Mouse (Mus musculus): ENCODE results near the gene Dnah12. TPM values are rescaled to one million over a fixed set of nuclear protein-coding genes. Genes with fewer than 3 reads are reported as not detected.

Dnah12 gene
- polyA plus RNA-seq, 1 experiment from 2014 or later: 0.07 TPM

- Histone ChIP-seq H3K27ac (ENCODE audit: low read length) (no peak overlapping the region), H3K9ac (ENCODE audit: low read depth, low read length) (no peak overlapping the region), H3K4me3 (ENCODE audit: low read length) (no peak overlapping the region), H3K4me2 (ENCODE audit: low read depth, low read length) (no peak overlapping the region), H3K27me3 (replicated peaks; ENCODE audit: control insufficient read depth, insufficient read depth, low read length) (no peaks in the 10 kb centered on the region), H3K4me1 (ENCODE audit: control insufficient read depth, insufficient read depth, low read length) (no peaks in the 10 kb centered on the region), H3K36me3 (ENCODE audit: control insufficient read depth, insufficient read depth, low read length) (peaks cover 3% of the 10 kb centered on the region; the same call in 1 of the 2 replicates), H3K9me3 (ENCODE audit: control insufficient read depth, low read length) (no peaks in the 10 kb centered on the region)
- 93% methylated on average over 3 of the region's 3 CpGs for WGBS
- ATAC-seq: no peak
Measured at GRCm38 (mm10) chr14:26919310-26919709, 226.2 kb downstream of the Dnah12 start.

DNA sequence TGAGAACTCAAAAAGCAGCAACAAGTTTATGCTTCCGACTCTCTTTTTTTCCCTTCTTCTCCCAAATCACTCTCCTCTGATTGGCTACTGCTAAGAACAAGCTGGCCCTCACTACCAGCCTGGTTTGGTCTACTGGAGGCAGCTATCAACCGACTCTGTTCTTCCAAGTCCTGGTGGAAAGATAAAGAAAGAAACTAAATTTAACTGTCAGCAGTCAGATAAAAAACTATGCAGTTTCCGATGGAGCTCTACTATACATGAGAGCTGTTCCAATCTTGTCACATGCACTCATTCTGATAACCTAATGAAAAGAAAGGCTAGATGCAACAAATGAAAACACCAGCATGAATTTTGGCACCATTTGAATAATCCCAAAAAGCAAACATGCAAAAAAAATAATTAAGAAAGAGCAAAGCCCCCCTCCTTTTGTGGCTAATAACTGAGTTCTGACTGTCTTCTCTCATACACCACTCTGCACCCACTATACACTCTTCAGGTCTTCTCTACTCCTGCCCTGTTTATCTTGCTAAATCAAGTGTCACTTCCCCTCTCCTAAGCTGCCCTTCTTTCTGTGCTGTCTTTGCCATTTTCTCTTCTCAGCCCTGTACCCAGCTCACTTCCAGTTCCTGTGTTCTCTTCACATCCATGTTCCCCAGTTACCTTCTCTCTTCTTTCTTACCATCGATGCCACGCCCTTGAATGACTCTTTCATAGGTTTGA is 230.8 kb downstream of the Dnah12 start:
- 93% methylated on average over 5 of the region's 5 CpGs for WGBS
- no peaks in the 10 kb centered on the region for H3K9me3 ChIP-seq (ENCODE audit: control insufficient read depth, low read length)
- H3K4me1 ChIP-seq (ENCODE audit: control insufficient read depth, insufficient read depth, low read length): no peaks in the 10 kb centered on the region
- no peak for ATAC-seq
- no peak overlapping the region for H3K4me2 ChIP-seq (ENCODE audit: low read depth, low read length)
- H3K4me3 ChIP-seq (ENCODE audit: low read length): no peak overlapping the region
- no peaks in the 10 kb centered on the region for H3K27me3 ChIP-seq (replicated peaks; ENCODE audit: control insufficient read depth, insufficient read depth, low read length)
- H3K36me3 ChIP-seq (ENCODE audit: control insufficient read depth, insufficient read depth, low read length): peaks cover 3% of the 10 kb centered on the region; the same call in 1 of the 2 replicates
- no peak overlapping the region for H3K27ac ChIP-seq (ENCODE audit: low read length)
- no peak overlapping the region for H3K9ac ChIP-seq (ENCODE audit: low read depth, low read length)

DNA sequence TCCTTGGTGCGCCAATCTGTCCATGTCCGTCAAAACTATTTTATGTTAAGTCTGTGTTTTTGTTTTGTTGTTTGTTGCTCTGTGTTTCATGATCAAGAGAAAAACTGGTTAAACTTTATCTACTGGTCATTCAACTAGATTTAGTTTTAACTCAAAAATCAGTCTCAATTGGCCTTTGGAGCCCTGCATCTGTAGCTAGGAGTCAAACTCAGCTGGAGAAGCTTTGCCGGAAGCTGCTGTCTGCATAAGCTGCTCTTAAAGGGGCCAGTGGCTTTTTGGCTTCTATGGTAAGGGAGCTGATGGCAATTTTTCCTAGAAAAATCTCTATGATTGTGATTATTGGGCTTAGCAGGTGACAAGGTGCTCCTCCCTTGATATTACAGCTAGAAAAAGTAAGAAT is 241.8 kb downstream of the Dnah12 start:
- ATAC-seq: no peak
- no peak overlapping the region for H3K27ac ChIP-seq (ENCODE audit: low read length)
- 93% methylated on average over 3 of the region's 3 CpGs for WGBS

GRCm38 (mm10) chr14:26935558-26935957 is 242.5 kb downstream of the Dnah12 start:
- no peak overlapping the region for H3K9ac ChIP-seq (ENCODE audit: low read depth, low read length)
- no peaks in the 10 kb centered on the region for H3K36me3 ChIP-seq (ENCODE audit: control insufficient read depth, insufficient read depth, low read length)
- H3K27me3 ChIP-seq (replicated peaks; ENCODE audit: control insufficient read depth, insufficient read depth, low read length): no peaks in the 10 kb centered on the region
- no peak overlapping the region for H3K4me2 ChIP-seq (ENCODE audit: low read depth, low read length)
- no peaks in the 10 kb centered on the region for H3K4me1 ChIP-seq (ENCODE audit: control insufficient read depth, insufficient read depth, low read length)
- 88% methylated on average over 4 of the region's 4 CpGs for WGBS
- no peak overlapping the region for H3K27ac ChIP-seq (ENCODE audit: low read length)
- ATAC-seq: no peak
- no peak overlapping the region for H3K4me3 ChIP-seq (ENCODE audit: low read length)
- H3K9me3 ChIP-seq (ENCODE audit: control insufficient read depth, low read length): no peaks in the 10 kb centered on the region

More for the DNA sequence above, 241.8 kb downstream of the Dnah12 start:
- H3K9me3 ChIP-seq (ENCODE audit: control insufficient read depth, low read length): no peaks in the 10 kb centered on the region
- no peak overlapping the region for H3K9ac ChIP-seq (ENCODE audit: low read depth, low read length)
- no peaks in the 10 kb centered on the region for H3K4me1 ChIP-seq (ENCODE audit: control insufficient read depth, insufficient read depth, low read length)
- no peak overlapping the region for H3K4me2 ChIP-seq (ENCODE audit: low read depth, low read length)
- H3K36me3 ChIP-seq (ENCODE audit: control insufficient read depth, insufficient read depth, low read length): no peaks in the 10 kb centered on the region
- H3K27me3 ChIP-seq (replicated peaks; ENCODE audit: control insufficient read depth, insufficient read depth, low read length): no peaks in the 10 kb centered on the region
- H3K4me3 ChIP-seq (ENCODE audit: low read length): no peak overlapping the region

Small RNA genes within 50 kb of the gene (microRNA-seq; reads per million reads assigned to microRNA genes)
- not detected for gene Mir7672

Other genes starting within 250 kb of the Dnah12 start
- gene Slmap, start 158.3 kb upstream of the Dnah12 start, polyA plus RNA-seq (2015; fragmentation: Nextera tagmentation; extraction: Ambion mirVana): 40.4 and 42.7 TPM in 2 replicates
- gene Dennd6a, start 119.4 kb upstream of the Dnah12 start, polyA plus RNA-seq (2015; fragmentation: Nextera tagmentation; extraction: Ambion mirVana): 21.6 and 22.9 TPM in 2 replicates
- 615 and 619 TPM in 2 replicates for gene Arf4, start 55.2 kb upstream of the Dnah12 start, polyA plus RNA-seq (2015; fragmentation: Nextera tagmentation; extraction: Ambion mirVana)
- gene Pde12, start 23.4 kb upstream of the Dnah12 start, polyA plus RNA-seq (2015; fragmentation: Nextera tagmentation; extraction: Ambion mirVana): 8.9 and 9.8 TPM in 2 replicates
- gene Asb14, start 201.3 kb downstream of the Dnah12 start, polyA plus RNA-seq (2015; fragmentation: Nextera tagmentation; extraction: Ambion mirVana): not detected in 2 replicates